Mouse (Mus musculus) heart, embryonic 10.5 days (tissue): Measurements from ENCODE around the gene Mitf. TPM values are rescaled to one million over a fixed set of nuclear protein-coding genes. Genes with fewer than 3 reads are reported as not detected.
A peak's percentile ranks its signal among the peaks of the same experiment; 100 is the strongest.

Source experiments
- DNase-seq: peaks from one replicate; pipeline ENCODE4 v3.0.0-alpha.2; 2017; ENCODE audit warnings: low spot score
- H3K27ac ChIP-seq: fragments of 300-500 bp; sonication (generic); 2 replicates; pipeline ENCODE4 v1.5.1; 2016; ENCODE audit warnings: mild to moderate bottlenecking
- H3K27me3 ChIP-seq: fragments of 300-500 bp; sonication (generic); 2 replicates; pipeline ENCODE4 v1.6.1; 2016; ENCODE audit warnings: mild to moderate bottlenecking; ENCODE audit not compliant: poor library complexity, insufficient read depth, severe bottlenecking
- H3K36me3 ChIP-seq: fragments of 300-500 bp; sonication (generic); 2 replicates; pipeline ENCODE4 v1.6.1; 2016; ENCODE audit warnings: mild to moderate bottlenecking, moderate library complexity
- H3K4me1 ChIP-seq: fragments of 300-500 bp; sonication (generic); 2 replicates; pipeline ENCODE4 v1.6.1; 2016; ENCODE audit warnings: mild to moderate bottlenecking
- H3K4me3 ChIP-seq: fragments of 300-500 bp; sonication (generic); 2 replicates; pipeline ENCODE4 v1.5.1; 2016; ENCODE audit warnings: mild to moderate bottlenecking, moderate library complexity
- H3K9me3 ChIP-seq: fragments of 300-500 bp; sonication (generic); 2 replicates; pipeline ENCODE4 v1.6.1; 2016; ENCODE audit warnings: mild to moderate bottlenecking, moderate library complexity
- WGBS: fragments of 180-500 bp; shearing (Covaris S2); methylation state at CpG from one replicate; pipeline ENCODE4 v1.1.7; 2016; 5-methylcytosine and 5-hydroxymethylcytosine counted together
- polyA plus RNA-seq: library from polyadenylated mRNA; unstranded; fragments of >200 nt; fragmentation: Nextera tagmentation; extraction: Ambion mirVana; gene quantifications from 2 replicates; pipeline ENCODE4 v1.2.1, GENCODE M21; 2016

Mitf gene
- polyA plus RNA-seq, 1 experiment from 2014 or later, result 10.7 TPM

GRCm38 (mm10) chr6:97792104-97792503 lies 14.7 kb upstream of the Mitf start:
- Histone ChIP-seq H3K4me3 (no peak overlapping the region), H3K27ac (no peak overlapping the region), H3K9me3 (no peaks in the 10 kb centered on the region), H3K27me3 (no peaks in the 10 kb centered on the region), H3K4me1 (peaks cover 4% of the 10 kb centered on the region; the same call in 1 of the 2 replicates), H3K36me3 (no peaks in the 10 kb centered on the region)
- DNase-seq, result no peak
- 77% methylated on average over 1 of the region's 1 CpGs for WGBS

- H3K27ac ChIP-seq, result no peak overlapping the region
- no peak overlapping the region for H3K4me3 ChIP-seq
- DNase-seq, result no peak
- no peaks in the 10 kb centered on the region for H3K36me3 ChIP-seq
- WGBS, result 50% methylated on average over 2 of the region's 2 CpGs
- H3K27me3 ChIP-seq, result no peaks in the 10 kb centered on the region
- H3K4me1 ChIP-seq, result no peaks in the 10 kb centered on the region
- H3K9me3 ChIP-seq, result no peaks in the 10 kb centered on the region
These were observed 11.7 kb upstream of the Mitf start for GRCm38 (mm10) chr6:97795175-97795574.

- H3K27me3 ChIP-seq, result no peaks in the 10 kb centered on the region
- no peaks in the 10 kb centered on the region for H3K36me3 ChIP-seq
- 56% methylated on average over 2 of the region's 2 CpGs for WGBS
These were observed 6.2 kb upstream of the Mitf start for GRCm38 (mm10) chr6:97800615-97801014.

GRCm38 (mm10) chr6:97806051-97806450 lies 801 bp upstream of the Mitf start:
- 0 out of 2 replicates have a peak overlapping the region, but pooled peaks have one; percentile 70 for H3K27ac ChIP-seq
- no peaks in the 10 kb centered on the region for H3K27me3 ChIP-seq
- H3K9me3 ChIP-seq, result no peaks in the 10 kb centered on the region
- H3K36me3 ChIP-seq, result no peaks in the 10 kb centered on the region
- WGBS, result 56% methylated on average over 5 of the region's 5 CpGs
- peak overlapping the region; percentile 79 for H3K4me3 ChIP-seq
- H3K4me1 ChIP-seq, result peaks cover 19% of the 10 kb centered on the region
- no peak for DNase-seq

More at GRCm38 (mm10) chr6:97800615-97801014, 6.2 kb upstream of the Mitf start:
- DNase-seq, result no peak
- no peak overlapping the region for H3K27ac ChIP-seq
- no peaks in the 10 kb centered on the region for H3K4me1 ChIP-seq
- H3K9me3 ChIP-seq, result no peaks in the 10 kb centered on the region
- no peak overlapping the region for H3K4me3 ChIP-seq

- Histone ChIP-seq H3K4me1 (peaks cover 38% of the 10 kb centered on the region), H3K9me3 (no peaks in the 10 kb centered on the region), H3K4me3 (no peak overlapping the region), H3K27ac (no peak overlapping the region), H3K36me3 (no peaks in the 10 kb centered on the region), H3K27me3 (no peaks in the 10 kb centered on the region)
- no peak for DNase-seq
- WGBS, result 15% methylated on average over 4 of the region's 4 CpGs
These were observed 7.3 kb downstream of the Mitf start for GRCm38 (mm10) chr6:97814191-97814590.

GRCm38 (mm10) chr6:97815723-97816122 lies 8.9 kb downstream of the Mitf start:
- Histone ChIP-seq H3K9me3 (no peaks in the 10 kb centered on the region), H3K36me3 (no peaks in the 10 kb centered on the region), H3K27me3 (no peaks in the 10 kb centered on the region), H3K4me3 (no peak overlapping the region), H3K4me1 (peaks cover 31% of the 10 kb centered on the region; the same call in 1 of the 2 replicates), H3K27ac (no peak overlapping the region)
- WGBS, result 24% methylated on average over 1 of the region's 1 CpGs
- DNase-seq, result no peak

- Histone ChIP-seq H3K4me3 (no peak overlapping the region), H3K27ac (no peak overlapping the region), H3K36me3 (no peaks in the 10 kb centered on the region), H3K27me3 (no peaks in the 10 kb centered on the region), H3K4me1 (peaks cover 31% of the 10 kb centered on the region; the same call in 1 of the 2 replicates), H3K9me3 (no peaks in the 10 kb centered on the region)
- no peak for DNase-seq
- 86% methylated on average over 1 of the region's 1 CpGs for WGBS
These were observed 10.0 kb downstream of the Mitf start for GRCm38 (mm10) chr6:97816806-97817205.

GRCm38 (mm10) chr6:97818128-97818527 lies 11.3 kb downstream of the Mitf start:
- Histone ChIP-seq H3K27ac (no peak overlapping the region), H3K4me3 (no peak overlapping the region), H3K9me3 (no peaks in the 10 kb centered on the region), H3K27me3 (no peaks in the 10 kb centered on the region), H3K4me1 (peaks cover 31% of the 10 kb centered on the region; the same call in 1 of the 2 replicates), H3K36me3 (no peaks in the 10 kb centered on the region)
- no peak for DNase-seq
- WGBS, result 44% methylated on average over 6 of the region's 6 CpGs

GRCm38 (mm10) chr6:97818948-97819347 lies 12.1 kb downstream of the Mitf start:
- H3K36me3 ChIP-seq, result no peaks in the 10 kb centered on the region
- DNase-seq, result no peak
- no peaks in the 10 kb centered on the region for H3K9me3 ChIP-seq
- H3K4me3 ChIP-seq, result no peak overlapping the region
- WGBS, result 72% methylated on average over 5 of the region's 5 CpGs
- peaks cover 30% of the 10 kb centered on the region; the same call in 1 of the 2 replicates for H3K4me1 ChIP-seq
- no peaks in the 10 kb centered on the region for H3K27me3 ChIP-seq
- H3K27ac ChIP-seq, result no peak overlapping the region

- Histone ChIP-seq H3K27me3 (no peaks in the 10 kb centered on the region), H3K36me3 (no peaks in the 10 kb centered on the region), H3K4me3 (no peak overlapping the region), H3K27ac (no peak overlapping the region), H3K9me3 (no peaks in the 10 kb centered on the region), H3K4me1 (peaks cover 14% of the 10 kb centered on the region; the same call in 1 of the 2 replicates)
- WGBS, result 76% methylated on average over 8 of the region's 8 CpGs
- DNase-seq, result no peak
These were observed 13.7 kb downstream of the Mitf start for GRCm38 (mm10) chr6:97820505-97820904.

GRCm38 (mm10) chr6:97821811-97822210 lies 15.0 kb downstream of the Mitf start:
- Histone ChIP-seq H3K27ac (no peak overlapping the region), H3K4me1 (peaks cover 2% of the 10 kb centered on the region; the same call in 1 of the 2 replicates), H3K36me3 (no peaks in the 10 kb centered on the region), H3K4me3 (no peak overlapping the region), H3K9me3 (no peaks in the 10 kb centered on the region), H3K27me3 (no peaks in the 10 kb centered on the region)
- no peak for DNase-seq
- WGBS, result 85% methylated on average over 7 of the region's 7 CpGs

- no peaks in the 10 kb centered on the region for H3K9me3 ChIP-seq
- 70% methylated on average over 7 of the region's 7 CpGs for WGBS
- no peaks in the 10 kb centered on the region for H3K27me3 ChIP-seq
- H3K4me3 ChIP-seq, result no peak overlapping the region
- no peak overlapping the region for H3K27ac ChIP-seq
- DNase-seq, result no peak
- H3K36me3 ChIP-seq, result no peaks in the 10 kb centered on the region
- peaks cover 11% of the 10 kb centered on the region for H3K4me1 ChIP-seq
These were observed 19.9 kb downstream of the Mitf start for GRCm38 (mm10) chr6:97826642-97827275.

- H3K27me3 ChIP-seq, result no peaks in the 10 kb centered on the region
These were observed 21.2 kb downstream of the Mitf start for GRCm38 (mm10) chr6:97828021-97828420.

More at GRCm38 (mm10) chr6:97828021-97828420, 21.2 kb downstream of the Mitf start:
- H3K4me1 ChIP-seq, result peaks cover 11% of the 10 kb centered on the region
- H3K4me3 ChIP-seq, result no peak overlapping the region
- DNase-seq, result no peak
- no peak overlapping the region for H3K27ac ChIP-seq
- H3K36me3 ChIP-seq, result no peaks in the 10 kb centered on the region
- WGBS, result 64% methylated on average over 3 of the region's 3 CpGs
- no peaks in the 10 kb centered on the region for H3K9me3 ChIP-seq
